Mouse (Mus musculus) bone marrow macrophage, adult 2 months (primary cell): ENCODE results near the gene Tmsb15b2. TPM values are rescaled to one million over a fixed set of nuclear protein-coding genes. Genes with fewer than 3 reads are reported as not detected.
"Not testable (repeated sequence)": the region's sequence is repeated elsewhere in the genome, so short reads cannot be mapped to it uniquely, and the experiment has no call there.

Experiments
- H3K27ac ChIP-seq: 2 replicates; pipeline ENCODE4 v1.5.1; 2012; ENCODE audit warnings: low read depth, low read length; ENCODE audit not compliant: insufficient read depth
- H3K4me1 ChIP-seq: 2 replicates; pipeline ENCODE4 v1.6.1; 2012; ENCODE audit warnings: low read length; ENCODE audit not compliant: control insufficient read depth, insufficient read depth
- H3K4me3 ChIP-seq: 2 replicates; pipeline ENCODE4 v1.5.1; 2012; ENCODE audit warnings: mild to moderate bottlenecking, low read length, moderate library complexity; ENCODE audit not compliant: insufficient read depth
- CTCF ChIP-seq: IDR thresholded peaks from 2 replicates; pipeline ENCODE4 v1.5.1; 2012; ENCODE audit warnings: low read depth, mild to moderate bottlenecking, low read length, moderate library complexity
- POLR2A ChIP-seq: IDR thresholded peaks from 2 replicates; pipeline ENCODE4 v1.6.1; 2012; ENCODE audit warnings: mild to moderate bottlenecking, low read depth, low read length, borderline replicate concordance
- polyA plus RNA-seq: library from polyadenylated mRNA; stranded (reverse); fragments of >200 nt; gene quantifications from 2 replicates; pipeline ENCODE4 v1.2.4, GENCODE M21; 2012; ENCODE audit not compliant: missing spikeins, insufficient read depth, insufficient read length

The Tmsb15b2 gene
- 5.7 and 5.9 TPM in 2 replicates for polyA plus RNA-seq

DNA sequence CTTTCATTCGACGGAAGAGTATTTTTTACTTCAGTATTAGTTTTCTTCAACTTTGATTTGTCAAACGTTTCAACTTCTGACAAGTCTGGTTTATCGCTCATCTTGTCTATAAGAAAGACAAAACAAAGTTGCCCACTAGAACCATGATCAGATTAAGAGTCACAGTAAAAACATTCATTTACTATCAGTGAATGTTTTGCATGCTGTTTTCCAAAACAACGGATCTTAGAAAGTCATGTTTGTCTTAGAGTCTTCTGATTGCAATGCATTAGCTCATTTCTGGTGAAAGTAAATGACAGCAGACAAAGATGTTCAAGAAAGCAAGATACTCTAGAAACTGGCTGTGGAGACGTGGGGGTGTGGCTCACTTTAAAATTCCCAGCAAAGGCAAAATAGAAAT is at the start of gene Tmsb15b2:
TSS of gene Tmsb15b2 (minus strand) at position 101 of the 400 bp plus-strand sequence.
- not testable (repeated sequence) for H3K4me3 ChIP-seq, H3K27ac ChIP-seq, H3K4me1 ChIP-seq

DNA sequence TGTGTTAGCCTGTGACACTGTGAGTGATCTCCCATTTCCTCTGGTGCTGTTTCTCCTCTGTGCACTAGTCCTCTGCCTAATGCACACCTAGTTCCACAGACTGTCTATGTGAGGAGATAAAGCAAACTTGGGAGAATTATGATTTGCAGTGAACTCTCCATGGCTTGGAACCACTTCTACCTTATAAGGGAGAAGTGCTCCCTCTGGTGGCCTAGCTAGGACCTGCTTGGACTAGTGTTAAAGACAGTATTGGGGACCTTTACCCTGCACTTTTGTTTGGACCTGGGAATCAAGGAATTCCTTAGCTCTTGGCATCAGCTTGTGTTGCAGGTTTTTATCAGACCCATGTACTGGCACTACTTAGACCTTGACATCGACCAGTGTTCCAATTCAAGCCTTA is 44.0 kb upstream of the Tmsb15b2 start:
- H3K27ac ChIP-seq: no peak overlapping the region
- TF ChIP-seq CTCF (no peak), POLR2A (no peak)
- no peak overlapping the region for H3K4me3 ChIP-seq
- H3K4me1 ChIP-seq: peaks cover 2% of the 10 kb centered on the region

DNA sequence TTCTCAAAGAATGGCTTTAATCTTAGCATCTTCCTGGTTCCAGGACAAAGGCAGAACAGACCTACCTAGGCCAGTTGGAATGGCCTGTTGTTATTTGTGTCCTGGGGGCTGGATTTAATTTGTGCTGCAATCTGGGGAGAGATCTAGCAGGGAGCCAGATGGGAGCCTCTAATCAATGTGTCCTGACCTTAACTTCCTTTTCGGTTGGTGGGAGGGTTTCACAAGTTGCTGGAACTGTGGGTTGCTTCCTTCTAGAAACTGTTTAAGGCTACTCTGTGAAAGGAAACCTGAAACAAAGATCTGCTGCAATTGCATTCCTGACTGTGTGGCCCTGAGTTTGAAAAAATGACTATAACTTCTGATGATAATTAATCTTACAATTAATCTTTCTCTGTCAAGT is 42.4 kb upstream of the Tmsb15b2 start:
- H3K27ac ChIP-seq: no peak overlapping the region
- H3K4me1 ChIP-seq: peaks cover 2% of the 10 kb centered on the region
- no peak overlapping the region for H3K4me3 ChIP-seq
- TF ChIP-seq POLR2A (no peak), CTCF (no peak)

DNA sequence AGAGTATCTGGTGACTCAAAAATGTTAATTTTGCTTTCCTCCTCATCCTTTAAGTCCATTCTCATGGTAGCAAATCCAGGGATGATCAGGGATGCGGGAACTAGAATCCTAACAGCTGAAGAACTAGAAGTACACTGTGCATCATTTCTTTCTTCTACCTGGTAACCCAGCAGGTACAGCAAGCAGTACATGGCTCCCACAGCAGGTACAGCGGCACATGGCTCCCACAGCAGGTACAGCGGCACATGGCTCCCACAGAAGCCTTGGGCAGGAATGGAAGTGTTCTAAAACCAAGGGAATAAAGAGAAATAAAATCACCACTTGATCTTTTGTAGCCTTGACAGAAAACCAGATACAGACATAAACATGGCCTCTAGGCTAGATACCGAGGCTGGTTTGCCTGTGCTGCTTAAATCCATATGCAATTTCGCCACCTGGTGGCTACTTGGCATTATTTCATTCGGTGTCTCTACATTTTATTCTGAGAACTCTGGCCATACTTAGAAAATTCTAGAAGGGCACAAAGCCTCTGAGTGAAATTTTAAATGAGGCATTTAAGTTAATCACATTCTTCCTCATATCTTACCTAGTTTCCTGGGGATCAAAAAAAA is 39.9 kb upstream of the Tmsb15b2 start:
- no peak for TF ChIP-seq POLR2A
- TF ChIP-seq CTCF: no peak
- Histone ChIP-seq H3K4me3 (no peak overlapping the region), H3K4me1 (peaks cover 2% of the 10 kb centered on the region), H3K27ac (no peak overlapping the region)

DNA sequence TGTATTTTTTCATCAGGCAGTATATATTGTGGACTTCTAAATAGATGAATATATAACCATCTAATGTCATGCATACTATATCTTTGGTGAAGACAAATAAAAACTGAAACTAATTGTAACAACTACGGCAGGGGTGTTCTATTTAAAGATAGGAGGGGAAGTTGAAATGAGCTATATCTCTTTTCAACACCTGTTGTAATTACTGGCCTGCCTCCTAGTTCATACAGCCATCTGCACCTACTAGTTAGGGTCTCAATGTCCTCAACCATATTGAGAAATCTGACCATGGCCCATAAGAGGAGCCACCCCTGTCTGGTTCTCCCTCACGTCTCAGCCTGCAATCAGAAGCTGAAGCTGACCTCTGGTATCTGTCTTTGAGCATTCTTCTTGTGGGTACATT is 21.0 kb upstream of the Tmsb15b2 start:
- Histone ChIP-seq H3K27ac (no peak overlapping the region), H3K4me3 (no peak overlapping the region), H3K4me1 (no peaks in the 10 kb centered on the region)
- TF ChIP-seq CTCF (no peak), POLR2A (no peak)

DNA sequence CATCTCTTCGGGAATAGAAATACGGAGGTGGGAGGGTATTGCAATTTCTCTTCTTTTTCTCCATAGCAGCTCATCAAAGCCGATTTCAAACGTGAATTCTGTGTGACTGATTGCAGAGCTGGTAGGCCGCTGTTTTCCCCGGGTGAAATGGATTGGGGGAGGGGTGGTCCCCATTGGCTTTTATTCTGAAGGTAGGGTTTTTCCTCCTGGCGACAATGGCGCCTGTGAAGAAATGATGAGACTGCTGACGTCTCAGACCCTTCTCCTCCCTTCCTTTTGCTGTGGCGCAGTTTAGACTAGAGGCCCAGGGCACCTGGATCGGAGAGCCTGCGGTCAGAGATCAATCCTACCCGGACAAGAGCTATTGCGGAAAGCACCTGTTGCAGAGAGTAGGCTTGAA is 18.3 kb upstream of the Tmsb15b2 start:
- Histone ChIP-seq H3K4me3 (no peak overlapping the region), H3K4me1 (no peaks in the 10 kb centered on the region), H3K27ac (no peak overlapping the region)
- no peak for TF ChIP-seq POLR2A
- no peak for TF ChIP-seq CTCF

DNA sequence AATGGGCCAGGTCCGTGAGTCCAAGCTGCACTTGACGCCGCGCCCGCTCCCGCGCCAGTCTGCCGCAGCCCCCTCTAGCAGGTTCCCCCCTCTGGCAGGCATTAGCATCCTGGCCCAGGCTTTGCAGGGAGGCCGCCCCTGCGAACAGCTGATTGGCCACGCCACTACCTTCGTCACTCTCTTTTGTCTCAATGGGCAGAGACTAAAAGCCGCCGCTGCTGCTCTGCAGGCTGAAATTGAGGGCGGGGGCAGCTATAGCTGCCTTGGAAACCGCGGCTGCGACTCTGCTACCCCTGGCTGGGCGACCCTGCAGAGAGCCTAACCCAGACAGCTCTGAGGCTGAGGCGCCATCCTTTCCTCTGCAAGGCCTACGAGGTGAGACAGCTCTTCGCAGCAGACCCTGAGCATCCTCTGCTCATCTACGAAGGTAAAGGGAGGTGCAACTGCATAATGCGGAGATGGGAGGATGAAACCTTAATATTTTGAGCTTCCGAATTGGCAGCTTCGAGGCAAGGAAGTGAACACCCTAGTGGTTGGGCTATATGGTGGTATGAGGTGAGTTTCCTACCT is 17.8 kb upstream of the Tmsb15b2 start, which contains the start of gene Zcchc18:
TSS of gene Zcchc18 (plus strand) at position 178 of the 570 bp plus-strand sequence.
- TF ChIP-seq CTCF (no peak), POLR2A (no peak)
- Histone ChIP-seq H3K27ac (no peak within 1 kb of the TSS), H3K4me1 (no peaks in the 10 kb centered on the region), H3K4me3 (no peak within 1 kb of the TSS)

DNA sequence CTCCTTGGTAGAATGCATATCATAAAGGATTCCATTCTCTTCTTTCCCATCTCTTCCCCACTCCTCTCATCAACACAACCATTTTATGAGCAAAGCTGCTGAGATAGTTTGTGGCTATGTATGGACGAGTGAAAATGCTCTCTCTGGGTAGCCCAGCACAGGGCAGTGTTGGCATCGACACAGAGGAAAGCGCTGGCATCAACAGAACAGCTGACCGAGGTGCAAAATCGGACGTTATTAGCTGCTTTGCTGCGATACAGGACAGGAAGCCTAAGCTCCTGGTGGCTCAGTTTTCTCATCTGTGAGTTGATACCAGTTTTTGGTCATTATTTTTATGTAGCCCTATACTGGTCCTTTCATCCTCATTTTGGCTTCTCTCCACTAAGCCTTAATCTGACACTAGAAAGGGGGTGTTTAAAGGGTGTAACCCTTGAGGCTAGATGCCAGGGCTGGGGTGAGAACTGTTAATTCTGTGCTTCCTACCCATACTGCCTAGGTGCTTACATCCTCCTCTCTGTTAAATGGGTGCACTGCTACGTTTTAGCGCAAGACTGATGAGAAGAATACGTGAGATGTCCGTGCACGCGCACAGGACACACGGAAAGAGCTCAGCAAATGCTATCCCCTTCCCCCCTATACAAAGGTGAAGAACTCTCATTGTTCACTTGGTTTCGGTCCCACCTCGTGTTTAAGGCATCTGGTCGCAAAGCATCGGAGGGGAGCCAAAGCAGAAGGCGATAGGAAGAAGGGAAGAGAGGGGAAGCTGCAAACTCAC is 17.1 kb upstream of the Tmsb15b2 start:
- TF ChIP-seq CTCF (no peak), POLR2A (no peak)
- H3K4me1 ChIP-seq: no peaks in the 10 kb centered on the region
- no peak overlapping the region for H3K27ac ChIP-seq
- H3K4me3 ChIP-seq: no peak overlapping the region

DNA sequence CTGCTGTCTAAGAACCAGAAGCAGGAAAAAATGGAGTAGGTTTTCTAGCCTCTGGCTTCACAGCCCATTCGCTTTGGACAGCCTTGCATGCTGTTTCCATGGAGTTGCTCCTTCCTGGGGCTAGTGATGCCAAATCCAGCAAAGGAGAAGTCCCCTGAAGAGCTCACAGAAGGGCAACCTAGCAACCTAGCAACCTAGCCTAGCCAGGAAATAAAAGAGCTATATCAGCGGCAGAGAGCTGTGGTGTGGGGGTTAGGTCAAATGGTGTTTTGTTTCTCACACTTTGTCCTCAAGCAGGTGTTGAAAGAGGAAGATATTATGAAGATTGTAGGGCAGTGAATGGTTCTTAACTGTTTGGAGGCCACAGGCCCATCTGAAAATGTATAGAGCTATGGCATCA is 16.0 kb upstream of the Tmsb15b2 start:
- Histone ChIP-seq H3K4me1 (peaks cover 3% of the 10 kb centered on the region), H3K4me3 (no peak overlapping the region), H3K27ac (no peak overlapping the region)
- no peak for TF ChIP-seq CTCF
- TF ChIP-seq POLR2A: no peak

DNA sequence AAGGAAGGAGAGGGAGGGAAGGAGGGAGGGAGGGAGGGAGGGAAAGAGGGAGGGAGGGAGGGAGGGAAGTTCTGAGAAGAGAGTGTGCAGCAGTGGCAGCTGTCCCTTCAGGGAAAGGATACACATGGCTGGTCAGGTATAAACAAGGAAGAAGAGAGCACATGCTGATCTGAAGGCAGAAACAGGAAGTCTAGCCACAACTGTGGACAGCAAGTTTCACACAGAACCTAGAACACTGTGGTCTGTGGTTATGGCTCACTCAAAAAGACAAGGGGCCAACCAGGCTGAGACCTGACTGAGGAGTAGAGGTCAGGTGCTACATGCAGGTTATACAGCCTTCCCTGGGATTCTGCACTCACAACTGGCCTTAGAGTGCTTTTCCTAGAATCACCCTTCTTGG is 10.7 kb upstream of the Tmsb15b2 start:
- peaks cover 6% of the 10 kb centered on the region for H3K4me1 ChIP-seq
- TF ChIP-seq POLR2A (no peak), CTCF (no peak)
- H3K27ac ChIP-seq: no peak overlapping the region
- H3K4me3 ChIP-seq: no peak overlapping the region
